Mouse (Mus musculus): Measurements from ENCODE around the gene Ppp1r35. TPM values are rescaled to one million over a fixed set of nuclear protein-coding genes. Genes with fewer than 3 reads are reported as not detected.

The Ppp1r35 gene
- total RNA-seq, 2 experiments from 2014 or later, result 24.6 to 28.4 TPM

GRCm38 (mm10) chr5:137751221-137751887, 27.3 kb upstream of the Ppp1r35 start:
- DNase-seq, result no peak

DNA sequence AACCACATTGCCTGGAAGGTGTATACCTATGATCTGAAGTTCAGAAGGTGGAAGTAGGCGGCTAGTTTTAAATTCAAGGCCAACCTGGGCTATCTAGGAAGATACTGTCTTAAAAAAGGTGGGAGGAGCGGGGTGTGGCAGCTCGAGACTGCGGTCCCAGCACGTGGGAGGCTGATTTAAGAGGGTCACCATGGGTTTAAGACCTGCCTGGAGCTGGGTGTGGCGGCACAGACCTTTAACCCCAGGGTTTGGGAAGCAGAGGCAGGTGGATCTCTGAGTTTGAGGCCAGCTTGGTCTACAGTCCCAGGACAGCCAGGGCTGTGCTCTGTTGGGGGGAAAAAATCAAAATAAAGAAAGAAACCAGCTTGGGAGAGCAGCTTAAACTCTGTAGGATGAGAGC, 26.7 kb upstream of the Ppp1r35 start:
- no peak for DNase-seq

DNA sequence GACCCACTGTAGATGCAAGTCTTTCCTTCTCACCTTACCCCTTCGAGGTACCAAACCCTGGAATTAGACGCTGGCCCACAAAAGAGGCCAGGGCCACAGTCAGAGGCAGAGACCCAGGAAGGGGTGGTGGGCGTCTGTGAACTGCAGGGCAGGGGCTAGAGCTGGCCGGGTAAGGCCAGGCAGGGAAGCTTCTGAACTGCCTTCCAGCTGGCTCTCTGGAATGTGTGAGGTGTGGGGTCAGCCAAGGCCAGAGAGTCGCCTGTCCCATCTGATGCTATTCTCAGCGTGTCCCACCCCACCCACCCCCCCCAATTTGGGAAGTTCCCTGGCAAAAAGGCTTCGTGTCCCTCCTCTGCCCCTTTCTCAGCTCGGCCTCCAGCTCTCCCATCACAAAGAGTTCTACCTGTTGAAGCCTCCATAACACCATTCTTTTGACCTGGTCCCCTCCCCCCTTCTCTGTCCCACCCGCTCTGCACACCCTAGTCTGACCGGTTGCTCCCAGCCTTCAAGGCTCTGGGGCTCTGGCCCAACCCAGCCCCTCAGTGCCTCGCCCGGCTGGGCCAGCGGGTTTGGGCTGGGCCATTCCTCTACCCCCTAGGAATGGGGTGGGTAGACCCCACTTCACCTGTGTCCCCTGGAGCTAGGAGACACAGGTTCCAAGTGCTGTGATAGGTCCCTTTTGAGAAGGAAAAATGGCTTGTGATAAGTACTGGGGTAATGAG, 25.4 kb upstream of the Ppp1r35 start:
- DNase-seq, result no peak

DNA sequence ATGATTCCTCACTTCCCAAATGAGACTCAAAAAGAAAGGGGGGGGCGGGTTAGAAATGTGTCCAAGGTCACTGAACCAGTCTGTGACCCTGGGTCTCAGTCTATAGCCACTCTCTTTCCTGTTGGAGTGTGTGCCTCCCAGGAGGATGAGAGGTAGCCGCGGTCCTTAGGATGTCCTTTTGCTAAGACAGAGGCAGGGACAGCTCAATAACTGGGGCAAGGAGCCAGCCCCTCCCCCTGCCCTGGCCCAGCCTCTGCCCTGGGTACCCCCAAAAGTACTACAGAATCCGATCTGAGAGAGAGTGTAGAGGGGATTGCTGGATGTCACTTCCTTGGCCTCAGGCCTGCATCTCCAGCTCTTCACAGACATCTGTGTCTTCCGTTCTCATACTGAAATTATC, 23.2 kb upstream of the Ppp1r35 start:
- DNase-seq, result no peak

- DNase-seq, result no peak
Observed at GRCm38 (mm10) chr5:137756106-137756505, 22.5 kb upstream of the Ppp1r35 start.

DNA sequence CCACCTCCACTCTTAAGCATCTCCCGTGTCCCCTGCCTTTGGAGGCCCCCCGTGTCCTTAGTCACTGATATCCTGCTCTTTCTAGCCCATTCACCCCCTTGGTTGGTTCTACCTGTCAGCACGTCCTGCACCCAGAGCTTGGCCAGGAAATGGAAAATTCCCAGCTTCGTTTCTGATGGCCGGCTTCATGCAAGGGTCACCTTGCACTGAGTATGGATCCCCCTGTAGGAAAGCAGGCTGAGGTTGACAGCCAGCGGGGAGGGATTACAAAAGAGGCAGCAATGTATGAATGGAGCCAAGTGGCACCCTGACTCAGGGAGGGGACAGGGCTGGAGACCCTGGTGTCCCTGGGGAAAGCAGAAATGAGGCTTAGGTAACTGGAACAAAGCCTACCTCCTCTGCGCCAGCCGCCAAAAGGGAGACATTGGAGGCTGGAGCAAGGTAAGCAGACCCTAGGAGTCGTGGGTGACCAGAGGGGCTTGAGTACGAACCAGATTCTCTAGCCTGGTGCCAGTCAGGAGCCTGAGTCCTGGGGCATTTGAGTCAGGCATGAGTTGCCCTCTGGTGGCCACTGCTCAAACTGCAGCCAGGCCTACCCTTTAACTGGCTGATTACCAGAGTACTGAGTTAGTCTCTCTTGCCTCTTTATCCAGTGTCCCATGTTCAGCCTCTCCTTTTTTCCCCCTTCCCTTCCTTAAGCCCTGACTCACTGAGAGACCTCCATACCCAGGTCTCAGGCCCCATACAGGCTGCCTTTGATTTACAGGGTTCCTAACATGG, 21.6 kb upstream of the Ppp1r35 start:
- peak; percentile 87 to 88 for DNase-seq

DNA sequence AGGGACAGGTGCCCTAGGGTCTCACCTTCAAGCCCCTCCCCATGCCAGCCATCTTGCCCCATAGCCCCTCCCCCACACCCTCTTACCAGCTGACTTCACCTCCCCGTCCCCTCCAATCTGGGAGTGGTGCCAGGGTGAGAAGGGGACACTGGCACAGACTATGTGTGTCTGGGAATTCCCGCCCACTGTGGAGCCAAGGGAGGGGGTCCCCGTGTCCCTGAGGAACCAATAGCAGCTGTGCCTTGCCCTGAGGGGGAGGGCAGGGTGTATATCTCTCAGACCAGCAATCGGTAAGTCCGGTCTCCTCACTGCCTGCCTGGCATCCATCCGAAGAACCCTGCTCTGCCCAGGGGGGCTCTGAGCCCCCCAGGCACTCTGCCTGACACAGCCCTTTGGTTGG, 20.8 kb upstream of the Ppp1r35 start:
- DNase-seq, result no peak

- DNase-seq, result no peak
Observed at GRCm38 (mm10) chr5:137758921-137759534, 19.6 kb upstream of the Ppp1r35 start.

DNA sequence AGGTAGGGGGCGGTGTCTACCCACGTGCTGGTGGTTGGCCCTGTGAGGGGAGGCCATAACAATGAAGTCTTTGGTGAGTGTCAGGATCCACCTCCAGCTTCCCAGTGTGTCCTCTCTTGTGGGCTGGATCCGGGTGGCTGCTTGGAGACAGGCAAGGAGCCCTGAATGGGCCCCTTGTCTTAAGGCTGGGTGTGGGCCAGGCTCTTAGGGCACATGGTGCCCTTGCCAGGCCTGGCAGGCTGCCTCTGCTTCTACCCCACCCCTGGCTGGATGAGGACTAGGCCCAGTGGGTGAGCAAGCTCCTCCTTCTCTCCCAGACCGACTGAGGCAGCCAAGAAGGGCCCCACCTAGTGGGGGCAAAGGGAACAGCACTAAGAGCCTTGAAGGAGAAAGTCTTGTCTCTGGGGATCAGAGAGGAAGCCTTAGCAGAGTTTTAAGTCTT, 18.7 kb upstream of the Ppp1r35 start:
- DNase-seq, result peak; percentile 88 to 90

DNA sequence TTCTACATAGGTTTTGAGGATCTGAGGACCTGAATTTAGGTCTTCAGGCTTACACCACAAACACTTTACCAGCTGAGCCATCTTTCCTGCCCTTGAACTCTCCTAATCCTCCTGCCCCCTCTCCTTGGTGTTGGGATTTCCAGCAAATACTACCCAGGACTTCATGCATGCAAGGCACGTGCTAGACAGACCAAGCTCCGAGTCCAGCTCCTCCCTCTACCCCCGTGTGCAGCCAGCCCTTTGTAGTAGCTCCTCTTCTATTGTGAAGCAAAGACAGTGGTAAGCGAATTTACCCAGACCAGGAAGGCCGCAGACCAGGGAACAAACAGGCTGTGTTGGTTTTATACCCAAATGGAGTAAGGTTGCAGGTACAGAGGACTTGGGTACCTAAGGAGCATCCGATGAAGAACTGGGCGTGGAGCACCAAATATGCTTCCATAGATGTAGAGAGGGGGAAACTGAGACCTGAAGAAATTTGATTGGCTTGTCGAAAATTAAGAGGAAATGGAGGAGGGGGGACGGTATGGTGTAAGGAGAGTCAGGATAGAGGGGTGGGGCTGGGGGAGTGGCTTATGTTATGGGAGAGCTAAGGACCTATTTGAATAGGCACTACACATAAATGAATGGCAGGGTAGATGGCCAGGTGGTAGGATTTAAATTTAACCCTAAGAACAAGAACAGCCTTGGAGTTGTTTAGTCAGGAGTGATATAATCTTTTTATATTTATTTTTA, 13.9 kb upstream of the Ppp1r35 start:
- no peak for DNase-seq

GRCm38 (mm10) chr5:137766270-137766669, 12.4 kb upstream of the Ppp1r35 start:
- DNase-seq, result no peak

DNA sequence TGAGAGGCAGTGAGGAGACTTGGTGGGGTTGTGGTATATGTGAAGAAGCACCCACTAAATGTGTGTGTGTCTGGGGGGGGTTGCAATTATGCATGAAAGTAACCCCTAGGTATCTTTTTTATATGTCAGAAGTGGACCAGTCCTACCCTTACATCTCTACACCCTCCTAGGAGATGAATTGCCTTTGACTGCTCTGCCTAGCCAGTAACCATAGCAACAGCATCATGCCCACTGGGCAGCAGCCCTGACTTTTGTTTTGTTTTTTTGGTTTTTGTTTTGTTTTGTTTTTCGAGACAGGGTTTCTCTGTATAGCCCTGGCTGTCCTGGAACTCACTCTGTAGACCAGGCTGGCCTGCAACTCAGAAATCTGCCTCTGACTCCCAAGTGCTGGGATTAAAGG, 10.2 kb upstream of the Ppp1r35 start:
- DNase-seq, result no peak

DNA sequence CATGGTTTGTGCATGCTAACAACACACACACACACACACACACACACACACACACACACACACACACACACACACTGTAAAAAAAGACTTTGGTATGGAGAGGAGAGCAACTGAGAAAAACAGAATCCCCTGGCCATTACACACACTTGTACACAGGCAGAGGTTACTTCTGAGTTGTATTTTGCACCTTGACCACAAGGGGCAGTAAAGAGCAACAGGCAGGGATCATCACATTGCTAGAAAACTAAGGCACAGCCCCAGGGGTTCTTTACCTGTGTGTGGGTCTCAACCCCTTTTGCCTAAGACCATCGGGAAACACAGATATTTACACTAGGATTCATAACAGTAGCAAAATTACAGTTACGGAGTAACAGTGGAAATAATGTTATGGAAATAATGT, 7.9 kb upstream of the Ppp1r35 start:
- DNase-seq, result peak in 1 of 2 experiments; percentile 55

DNA sequence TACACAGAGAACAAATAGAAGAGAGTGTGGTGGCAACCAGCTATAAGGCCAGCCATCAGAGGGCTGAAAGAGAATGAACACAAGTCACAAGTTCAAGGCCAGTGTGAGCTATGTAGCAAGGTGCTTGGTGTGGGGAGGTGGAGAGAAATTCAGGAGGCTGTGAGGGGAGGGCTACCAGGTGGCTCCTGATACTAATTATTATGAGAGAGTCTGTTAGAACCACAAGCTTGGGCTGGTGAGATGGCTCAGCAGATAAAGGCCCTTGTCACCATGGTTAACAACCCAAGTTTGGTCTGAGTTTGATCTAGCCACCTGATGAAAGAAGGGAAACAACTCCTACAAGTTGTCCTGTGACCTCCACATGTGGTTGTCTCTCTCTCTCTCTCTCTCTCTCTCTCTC, 5.9 kb upstream of the Ppp1r35 start:
- no peak for DNase-seq

DNA sequence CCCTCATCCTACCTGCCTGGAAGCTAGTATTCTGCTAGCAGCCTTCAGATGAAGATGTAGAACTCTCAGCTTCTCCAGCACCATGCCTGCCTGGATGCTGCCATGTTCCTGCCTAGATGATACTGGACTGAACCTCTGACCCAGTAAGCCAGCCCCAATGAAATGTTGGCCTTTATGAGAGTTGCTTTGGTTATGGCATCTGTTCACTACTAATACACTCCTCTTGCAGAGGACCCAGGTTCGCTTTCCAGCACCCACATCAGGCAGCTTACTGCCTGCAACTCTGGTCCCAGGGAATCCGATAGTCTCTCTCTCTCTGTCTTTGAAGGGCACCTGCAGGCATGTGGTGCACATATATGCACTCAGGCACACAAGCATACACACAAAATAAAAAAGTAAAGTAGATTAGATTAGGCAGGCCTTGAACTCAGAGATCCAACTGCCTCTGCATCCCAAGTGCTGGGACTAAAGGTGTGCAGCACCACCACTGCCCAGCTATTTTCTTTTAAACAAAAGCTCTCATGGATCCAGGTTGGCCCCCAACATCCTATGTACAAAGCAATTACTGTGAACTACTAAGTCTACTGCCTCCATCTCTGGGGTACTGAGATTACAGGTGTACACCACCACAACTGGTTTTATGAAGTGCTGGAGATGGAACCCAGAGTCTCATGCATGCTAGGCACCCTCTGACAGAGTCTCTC, 2.9 kb upstream of the Ppp1r35 start:
- DNase-seq, result no peak

DNA sequence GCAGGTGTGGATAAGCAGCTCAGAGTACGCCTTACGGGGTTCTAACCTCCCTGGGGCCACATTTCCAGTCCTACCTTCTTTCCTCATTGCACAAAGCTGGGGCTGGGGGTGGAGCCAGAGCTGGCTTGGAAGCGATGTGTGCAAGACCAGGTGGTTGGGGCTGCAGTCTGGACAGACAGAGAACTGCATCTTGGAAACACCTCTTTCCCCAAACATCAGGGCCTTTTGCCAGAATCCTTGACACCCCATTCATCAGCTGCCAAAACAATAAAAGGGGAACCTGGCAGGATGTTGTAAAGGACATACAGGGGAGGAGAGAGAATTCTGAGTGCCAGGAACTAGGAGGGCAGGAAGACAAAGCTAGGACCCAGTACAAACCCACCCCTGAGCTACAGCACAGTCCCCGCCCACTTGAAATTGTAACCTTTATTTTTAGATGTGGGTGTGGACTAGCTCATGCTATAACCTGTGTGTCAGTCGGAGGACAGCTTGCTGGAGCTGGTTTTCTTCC, 2.2 kb upstream of the Ppp1r35 start:
- peak in 1 of 2 experiments; percentile 60 for DNase-seq

DNA sequence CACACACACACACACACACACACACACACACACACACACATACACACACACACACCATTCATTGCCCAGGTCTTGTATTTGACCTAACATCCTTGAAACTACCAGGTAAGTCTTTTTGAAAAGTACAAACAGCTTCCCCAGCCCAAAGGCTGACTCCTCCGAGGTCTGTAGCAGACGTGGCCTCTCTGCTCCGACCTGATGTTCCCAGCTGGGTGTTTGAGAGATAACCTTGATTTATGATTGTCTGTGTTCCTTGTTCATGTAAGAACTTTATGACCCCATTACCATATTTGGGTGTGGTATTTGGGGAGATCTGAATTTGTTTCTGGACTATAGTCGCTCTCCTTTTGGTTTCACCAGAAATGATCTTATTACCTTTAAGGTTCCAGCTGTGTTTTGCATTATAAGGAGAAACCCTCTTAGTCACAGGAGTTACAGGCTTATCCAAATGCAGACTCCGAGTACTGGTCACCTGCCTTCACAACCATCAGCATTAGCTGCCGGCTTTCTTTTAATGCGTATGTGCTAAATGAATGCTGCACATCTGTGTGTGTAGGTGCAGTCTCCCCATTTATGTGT, 1.3 kb upstream of the Ppp1r35 start:
- no peak for DNase-seq

DNA sequence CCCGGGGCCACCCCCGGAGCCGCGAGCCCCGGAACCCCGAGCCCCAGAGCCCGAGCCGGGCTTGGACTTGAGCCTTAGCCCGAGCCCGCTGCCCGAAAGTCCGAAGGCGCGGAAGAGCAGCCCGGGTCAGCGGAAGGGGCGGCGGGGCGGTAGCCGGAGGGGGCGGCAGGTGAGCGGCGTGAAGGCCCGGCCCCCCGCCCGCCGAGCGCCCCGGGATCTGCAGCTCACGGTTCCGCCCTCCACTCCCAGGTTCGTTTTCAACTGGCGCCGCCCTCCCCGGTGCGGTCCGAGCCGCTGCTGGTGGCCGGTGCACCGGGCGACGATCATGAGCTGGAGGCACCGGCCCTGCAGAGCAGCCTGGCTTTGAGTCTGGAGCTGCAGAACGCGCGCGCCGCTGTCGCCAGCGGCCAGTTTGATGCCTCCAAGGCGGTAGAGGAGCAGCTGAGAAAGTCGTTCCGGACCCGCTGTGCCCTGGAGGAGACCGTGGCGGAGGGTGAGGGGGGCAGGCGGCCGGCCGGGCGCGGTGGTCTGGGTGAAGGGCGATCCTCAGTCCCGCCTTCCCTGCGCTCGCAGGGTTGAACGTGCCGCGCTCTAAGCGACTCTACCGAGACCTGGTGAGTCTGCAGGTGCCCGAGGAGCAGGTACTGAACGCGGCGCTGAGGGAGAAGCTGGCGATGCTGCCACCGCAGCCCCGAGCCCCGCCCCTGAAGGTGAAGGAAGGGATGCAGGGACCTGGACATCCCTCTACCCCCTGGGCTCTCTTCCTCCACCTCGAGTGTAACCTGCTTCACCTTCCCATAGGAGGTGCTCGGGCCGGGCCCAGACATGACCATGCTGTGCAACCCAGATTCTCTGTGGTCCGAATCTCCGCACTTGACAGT, 644 bp downstream of the Ppp1r35 start:
- peak; percentile 72 to 74 for DNase-seq

DNA sequence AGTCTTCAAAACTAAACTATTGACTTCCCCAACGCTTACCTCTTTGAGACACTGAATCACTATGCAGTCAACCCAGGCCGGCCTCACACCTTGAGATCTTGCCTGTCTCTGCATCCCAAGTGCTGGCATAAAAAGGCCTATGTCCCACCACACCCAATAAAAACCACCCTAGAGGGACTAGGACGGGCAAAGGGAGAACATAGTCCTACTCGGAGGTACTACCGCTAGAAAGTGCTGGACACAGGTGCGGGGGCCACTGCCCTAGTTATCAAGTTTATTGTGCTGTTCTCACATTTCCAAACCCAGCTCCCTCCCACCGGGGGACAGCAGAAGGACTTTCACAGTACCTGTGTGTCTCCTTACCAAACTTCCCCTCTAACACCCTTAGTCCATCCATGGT, 3.0 kb downstream of the Ppp1r35 start:
- no peak for DNase-seq

All from adrenal gland, postnatal 36 days (tissue).